Mouse (Mus musculus) stomach, embryonic 16.5 days (tissue): ENCODE results near the gene Mesp2. TPM values are rescaled to one million over a fixed set of nuclear protein-coding genes. Genes with fewer than 3 reads are reported as not detected.
A peak's percentile ranks its signal among the peaks of the same experiment; 100 is the strongest.
"Not testable (repeated sequence)": the region's sequence is repeated elsewhere in the genome, so short reads cannot be mapped to it uniquely, and the experiment has no call there.

ENCODE experiments used
- ATAC-seq: fragments of 200-750 bp; cut with Nextera tagmentation; 2 replicates; pipeline ENCODE4 v1.8.0; 2017; ENCODE audit warnings: moderate number of reproducible peaks, moderate TSS enrichment; ENCODE audit not compliant: insufficient read depth, low FRiP score
- H3K27ac ChIP-seq: fragments of 300-500 bp; sonication (generic); 2 replicates; pipeline ENCODE4 v1.5.1; 2014; ENCODE audit warnings: low read length
- H3K27me3 ChIP-seq: fragments of 300-500 bp; sonication (generic); 2 replicates; pipeline ENCODE4 v1.6.1; 2014; ENCODE audit warnings: low read length, control low read depth, mixed read lengths; ENCODE audit not compliant: control insufficient read depth, insufficient read depth
- H3K36me3 ChIP-seq: fragments of 300-500 bp; sonication (generic); 2 replicates; pipeline ENCODE4 v1.6.1; 2014; ENCODE audit warnings: low read length; ENCODE audit not compliant: control insufficient read depth, insufficient read depth
- H3K4me1 ChIP-seq: fragments of 300-500 bp; sonication (generic); 2 replicates; pipeline ENCODE4 v1.6.1; 2014; ENCODE audit warnings: low read length, control low read depth, mixed read lengths; ENCODE audit not compliant: control insufficient read depth, insufficient read depth
- H3K4me2 ChIP-seq: fragments of 300-500 bp; sonication (generic); 2 replicates; pipeline ENCODE4 v1.6.1; 2014; ENCODE audit warnings: low read depth, low read length, mixed read lengths
- H3K4me3 ChIP-seq: fragments of 300-500 bp; sonication (generic); replicated peaks from 2 replicates; pipeline ENCODE4 v1.5.1; 2014; ENCODE audit warnings: mild to moderate bottlenecking, low read length
- H3K9ac ChIP-seq: fragments of 300-500 bp; sonication (generic); 2 replicates; pipeline ENCODE4 v1.6.1; 2014; ENCODE audit warnings: low read length
- H3K9me3 ChIP-seq: fragments of 300-500 bp; sonication (generic); replicated peaks from 2 replicates; pipeline ENCODE4 v1.6.1; 2016; ENCODE audit warnings: low read length, control low read depth; ENCODE audit not compliant: control insufficient read depth
- WGBS: fragments of 180-500 bp; shearing (Covaris S2); extraction: QIAGEN DNeasy Blood & Tissue Kit; methylation state at CpG from one replicate; pipeline ENCODE4 v1.1.7; 2014; 5-methylcytosine and 5-hydroxymethylcytosine counted together
- polyA plus RNA-seq: library from polyadenylated mRNA; unstranded; fragments of >200 nt; fragmentation: Nextera tagmentation; extraction: Ambion mirVana; gene quantifications from 2 replicates; pipeline ENCODE4 v1.2.1, GENCODE M21; 2015

Mesp2 gene
- polyA plus RNA-seq, 1 experiment from 2014 or later, result 1.3 TPM

- H3K27ac ChIP-seq, result no peak overlapping the region
- H3K9me3 ChIP-seq, result no peaks in the 10 kb centered on the region
- no peak overlapping the region for H3K9ac ChIP-seq
- H3K4me1 ChIP-seq, result no peaks in the 10 kb centered on the region
- H3K27me3 ChIP-seq, result no peaks in the 10 kb centered on the region
- no peak for ATAC-seq
- WGBS, result 79% methylated on average over 11 of the region's 11 CpGs
- no peaks in the 10 kb centered on the region for H3K36me3 ChIP-seq
- H3K4me2 ChIP-seq, result no peak overlapping the region
- H3K4me3 ChIP-seq, result no peak overlapping the region
Measured at GRCm38 (mm10) chr7:79781826-79782515, 28.6 kb upstream of the Mesp2 start.

GRCm38 (mm10) chr7:79782516-79782855 lies 28.0 kb upstream of the Mesp2 start:
- Histone ChIP-seq H3K27ac (no peak overlapping the region), H3K4me2 (no peak overlapping the region), H3K4me1 (no peaks in the 10 kb centered on the region), H3K27me3 (no peaks in the 10 kb centered on the region), H3K9me3 (no peaks in the 10 kb centered on the region), H3K36me3 (no peaks in the 10 kb centered on the region), H3K4me3 (no peak overlapping the region), H3K9ac (no peak overlapping the region)
- WGBS, result 87% methylated on average over 2 of the region's 2 CpGs
- ATAC-seq, result no peak

GRCm38 (mm10) chr7:79786295-79786694 lies 24.2 kb upstream of the Mesp2 start:
- no peaks in the 10 kb centered on the region for H3K9me3 ChIP-seq
- peaks cover 7% of the 10 kb centered on the region for H3K27me3 ChIP-seq
- H3K4me3 ChIP-seq, result no peak overlapping the region
- 22% methylated on average over 6 of the region's 6 CpGs for WGBS
- no peaks in the 10 kb centered on the region for H3K36me3 ChIP-seq
- H3K4me2 ChIP-seq, result no peak overlapping the region
- H3K27ac ChIP-seq, result no peak overlapping the region
- H3K4me1 ChIP-seq, result no peaks in the 10 kb centered on the region
- ATAC-seq, result peak; percentile 62; the same call in 1 of the 2 replicates
- H3K9ac ChIP-seq, result no peak overlapping the region

GRCm38 (mm10) chr7:79789812-79790211 lies 20.7 kb upstream of the Mesp2 start:
- H3K36me3 ChIP-seq, H3K4me3 ChIP-seq, H3K4me1 ChIP-seq, H3K27ac ChIP-seq, H3K9ac ChIP-seq, H3K9me3 ChIP-seq, ATAC-seq, H3K4me2 ChIP-seq: not testable (repeated sequence)
- peaks cover 42% of the 10 kb centered on the region for H3K27me3 ChIP-seq
- WGBS, result 29% methylated on average over 2 of the region's 2 CpGs

GRCm38 (mm10) chr7:79792635-79793421 lies 17.7 kb upstream of the Mesp2 start:
- no peaks in the 10 kb centered on the region for H3K36me3 ChIP-seq

GRCm38 (mm10) chr7:79793688-79794087 lies 16.8 kb upstream of the Mesp2 start, which contains the start of gene Mesp1:
TSS of gene Mesp1 (minus strand) at chr7:79793788.
- no peak for ATAC-seq
- H3K27me3 ChIP-seq, result peaks cover 45% of the 10 kb centered on the region
- H3K9ac ChIP-seq, result peak within 1 kb of the TSS; percentile 63

More at GRCm38 (mm10) chr7:79792635-79793421, 17.7 kb upstream of the Mesp2 start:
- ATAC-seq, result peak; percentile 21; the same call in 1 of the 2 replicates
- Histone ChIP-seq H3K4me3 (peak overlapping the region; percentile 54), H3K27me3 (peaks cover 45% of the 10 kb centered on the region), H3K27ac (no peak overlapping the region), H3K4me1 (peaks cover 5% of the 10 kb centered on the region; the same call in 1 of the 2 replicates), H3K4me2 (peak overlapping the region; percentile 93), H3K9me3 (no peaks in the 10 kb centered on the region), H3K9ac (peak overlapping the region; percentile 63)
- under 1% methylated on average over 80 of the region's 80 CpGs for WGBS

GRCm38 (mm10) chr7:79798606-79799005 lies 11.9 kb upstream of the Mesp2 start:
- Histone ChIP-seq H3K4me1 (no peaks in the 10 kb centered on the region), H3K9me3 (no peaks in the 10 kb centered on the region), H3K4me2 (no peak overlapping the region), H3K27me3 (peaks cover 15% of the 10 kb centered on the region), H3K9ac (no peak overlapping the region), H3K36me3 (no peaks in the 10 kb centered on the region), H3K4me3 (no peak overlapping the region), H3K27ac (no peak overlapping the region)
- 29% methylated on average over 5 of the region's 5 CpGs for WGBS
- no peak for ATAC-seq

More at GRCm38 (mm10) chr7:79793688-79794087, 16.8 kb upstream of the Mesp2 start, which contains the start of gene Mesp1:
- Histone ChIP-seq H3K4me3 (peak within 1 kb of the TSS; percentile 54), H3K4me1 (peaks cover 5% of the 10 kb centered on the region; the same call in 1 of the 2 replicates), H3K36me3 (no peaks in the 10 kb centered on the region), H3K9me3 (no peaks in the 10 kb centered on the region), H3K4me2 (peak within 1 kb of the TSS; percentile 93), H3K27ac (no peak within 1 kb of the TSS)
- WGBS, result 75% methylated on average over 6 of the region's 6 CpGs

GRCm38 (mm10) chr7:79799048-79799447 lies 11.5 kb upstream of the Mesp2 start:
- H3K27me3 ChIP-seq, result peaks cover 11% of the 10 kb centered on the region
- H3K36me3 ChIP-seq, result no peaks in the 10 kb centered on the region
- H3K27ac ChIP-seq, result no peak overlapping the region
- no peaks in the 10 kb centered on the region for H3K9me3 ChIP-seq
- no peak overlapping the region for H3K4me3 ChIP-seq
- H3K4me2 ChIP-seq, result no peak overlapping the region
- WGBS, result 2% methylated on average over 8 of the region's 8 CpGs
- no peak overlapping the region for H3K9ac ChIP-seq
- H3K4me1 ChIP-seq, result no peaks in the 10 kb centered on the region
- ATAC-seq, result no peak

GRCm38 (mm10) chr7:79799506-79799905 lies 11.0 kb upstream of the Mesp2 start:
- no peak overlapping the region for H3K27ac ChIP-seq
- no peak overlapping the region for H3K9ac ChIP-seq
- no peak overlapping the region for H3K4me2 ChIP-seq
- no peaks in the 10 kb centered on the region for H3K36me3 ChIP-seq
- no peak for ATAC-seq
- no peaks in the 10 kb centered on the region for H3K9me3 ChIP-seq
- WGBS, result 74% methylated on average over 6 of the region's 6 CpGs
- no peaks in the 10 kb centered on the region for H3K4me1 ChIP-seq
- H3K4me3 ChIP-seq, result no peak overlapping the region
- peaks cover 7% of the 10 kb centered on the region; the same call in 1 of the 2 replicates for H3K27me3 ChIP-seq
